Mouse (Mus musculus) bone marrow macrophage, adult 2 months (primary cell): ENCODE measurements around the gene Ptprg.

ENCODE experiments used
- CTCF ChIP-seq: IDR thresholded peaks from 2 replicates; pipeline ENCODE4 v1.5.1; 2012; ENCODE audit warnings: low read depth, mild to moderate bottlenecking, low read length, moderate library complexity
- POLR2A ChIP-seq: IDR thresholded peaks from 2 replicates; pipeline ENCODE4 v1.6.1; 2012; ENCODE audit warnings: mild to moderate bottlenecking, low read depth, low read length, borderline replicate concordance

DNA sequence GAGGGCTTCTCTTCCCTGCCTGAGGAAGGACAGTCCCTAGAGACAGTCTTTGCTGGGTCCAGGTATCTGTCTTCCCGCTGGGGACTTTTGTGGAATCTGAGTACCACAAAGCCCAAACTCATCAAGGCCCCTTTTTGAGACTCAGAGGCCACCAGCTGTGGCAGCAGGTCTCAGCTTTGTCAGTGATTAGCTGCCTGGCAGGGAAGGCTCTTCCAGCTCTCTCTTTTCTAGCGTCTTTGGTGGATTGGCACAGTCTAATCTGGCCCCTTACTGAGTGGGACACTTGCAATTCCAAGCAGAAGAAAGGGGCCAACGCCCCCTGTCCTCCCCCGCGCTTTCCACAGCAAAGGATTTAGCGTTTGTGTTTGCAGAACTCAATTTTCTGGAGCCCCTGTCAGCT, 117.5 kb downstream of the Ptprg start:
- TF ChIP-seq POLR2A (no peak), CTCF (no peak)
